Mouse (Mus musculus) kidney, embryonic 16.5 days (tissue): ENCODE measurements at regions not wholly inside any gene's neighbourhood (a gene's known extent, or its start where the extent isn't known, plus 50 kb on each side); places are given as distances from the start of the nearest gene placed in this dataset.

Experiments used
- ATAC-seq: fragments of 200-750 bp; cut with Nextera tagmentation; 2 replicates; pipeline ENCODE4 v1.8.0; 2017; ENCODE audit warnings: moderate TSS enrichment; ENCODE audit not compliant: low FRiP score, low TSS enrichment
- H3K27ac ChIP-seq: fragments of 300-500 bp; sonication (generic); 2 replicates; pipeline ENCODE4 v1.5.1; 2014; ENCODE audit warnings: low read length
- H3K27me3 ChIP-seq: fragments of 300-500 bp; sonication (generic); 2 replicates; pipeline ENCODE4 v1.6.1; 2014; ENCODE audit warnings: low read length, control low read depth, mixed read lengths; ENCODE audit not compliant: insufficient read depth
- H3K36me3 ChIP-seq: fragments of 300-500 bp; sonication (generic); 2 replicates; pipeline ENCODE4 v1.6.1; 2014; ENCODE audit warnings: low read length, control low read depth, mixed read lengths; ENCODE audit not compliant: insufficient read depth
- H3K4me1 ChIP-seq: fragments of 300-500 bp; sonication (generic); 2 replicates; pipeline ENCODE4 v1.6.1; 2014; ENCODE audit warnings: low read length, control low read depth, mixed read lengths; ENCODE audit not compliant: insufficient read depth
- H3K4me2 ChIP-seq: fragments of 300-500 bp; sonication (generic); replicated peaks from 2 replicates; pipeline ENCODE4 v1.6.1; 2014; ENCODE audit warnings: low read depth, low read length
- H3K4me3 ChIP-seq: fragments of 300-500 bp; sonication (generic); 2 replicates; pipeline ENCODE4 v1.5.1; 2014; ENCODE audit warnings: mild to moderate bottlenecking, low read length
- H3K9ac ChIP-seq: fragments of 300-500 bp; sonication (generic); replicated peaks from 2 replicates; pipeline ENCODE4 v1.6.1; 2014; ENCODE audit warnings: low read length
- H3K9me3 ChIP-seq: fragments of 300-500 bp; sonication (generic); 2 replicates; pipeline ENCODE4 v1.6.1; 2016; ENCODE audit warnings: low read length, control low read depth
- WGBS: fragments of 180-500 bp; shearing (Covaris S2); extraction: QIAGEN DNeasy Blood & Tissue Kit; methylation state at CpG from one replicate; pipeline ENCODE4 v1.1.7; 2014; 5-methylcytosine and 5-hydroxymethylcytosine counted together

GRCm38 (mm10) chr16:39727586-39727985, 256.6 kb upstream of the Lsamp start:
- WGBS: 82% methylated on average over 4 of the region's 4 CpGs

GRCm38 (mm10) chr16:39746041-39746736, 238.0 kb upstream of the Lsamp start:
- Histone ChIP-seq H3K9me3 (no peaks in the 10 kb centered on the region), H3K4me2 (no peak overlapping the region), H3K27ac (no peak overlapping the region), H3K36me3 (no peaks in the 10 kb centered on the region), H3K4me3 (no peak overlapping the region), H3K4me1 (no peaks in the 10 kb centered on the region), H3K9ac (no peak overlapping the region), H3K27me3 (0 out of 2 replicates have a peak, but pooled peaks cover 3% of the 10 kb centered on the region)
- peak; percentile 78 for ATAC-seq
- 45% methylated on average over 5 of the region's 5 CpGs for WGBS

More at GRCm38 (mm10) chr16:39727586-39727985, 256.6 kb upstream of the Lsamp start:
- Histone ChIP-seq H3K4me2 (no peak overlapping the region), H3K9ac (no peak overlapping the region), H3K4me3 (no peak overlapping the region), H3K9me3 (no peaks in the 10 kb centered on the region), H3K4me1 (no peaks in the 10 kb centered on the region), H3K36me3 (no peaks in the 10 kb centered on the region), H3K27me3 (no peaks in the 10 kb centered on the region), H3K27ac (no peak overlapping the region)
- no peak for ATAC-seq

GRCm38 (mm10) chr16:39751748-39752147, 232.4 kb upstream of the Lsamp start:
- Histone ChIP-seq H3K9ac (no peak overlapping the region), H3K4me3 (no peak overlapping the region), H3K27me3 (0 out of 2 replicates have a peak, but pooled peaks cover 3% of the 10 kb centered on the region), H3K27ac (no peak overlapping the region), H3K9me3 (no peaks in the 10 kb centered on the region), H3K4me2 (no peak overlapping the region), H3K4me1 (no peaks in the 10 kb centered on the region), H3K36me3 (no peaks in the 10 kb centered on the region)
- WGBS: 90% methylated on average over 2 of the region's 2 CpGs
- no peak for ATAC-seq

- Histone ChIP-seq H3K27ac (no peak overlapping the region), H3K9ac (no peak overlapping the region), H3K27me3 (no peaks in the 10 kb centered on the region), H3K4me1 (no peaks in the 10 kb centered on the region), H3K4me3 (no peak overlapping the region), H3K36me3 (no peaks in the 10 kb centered on the region), H3K9me3 (no peaks in the 10 kb centered on the region), H3K4me2 (no peak overlapping the region)
- no peak for ATAC-seq
- WGBS: 66% methylated on average over 3 of the region's 3 CpGs
Observed at GRCm38 (mm10) chr16:39801063-39801462, 183.1 kb upstream of the Lsamp start.

GRCm38 (mm10) chr16:39820131-39820530, 164.0 kb upstream of the Lsamp start:
- no peak overlapping the region for H3K4me3 ChIP-seq
- H3K4me2 ChIP-seq: no peak overlapping the region
- H3K27ac ChIP-seq: no peak overlapping the region
- no peaks in the 10 kb centered on the region for H3K9me3 ChIP-seq
- H3K4me1 ChIP-seq: no peaks in the 10 kb centered on the region
- no peaks in the 10 kb centered on the region for H3K27me3 ChIP-seq
- H3K9ac ChIP-seq: no peak overlapping the region
- no peaks in the 10 kb centered on the region for H3K36me3 ChIP-seq
- no peak for ATAC-seq

GRCm38 (mm10) chr16:39834241-39834640, 149.9 kb upstream of the Lsamp start:
- H3K27me3 ChIP-seq: no peaks in the 10 kb centered on the region

GRCm38 (mm10) chr16:39881525-39881924, 102.6 kb upstream of the Lsamp start:
- WGBS: 79% methylated on average over 5 of the region's 5 CpGs
- no peaks in the 10 kb centered on the region for H3K9me3 ChIP-seq
- H3K36me3 ChIP-seq: no peaks in the 10 kb centered on the region
- no peak overlapping the region for H3K27ac ChIP-seq
- no peak overlapping the region for H3K4me3 ChIP-seq
- H3K9ac ChIP-seq: no peak overlapping the region
- H3K4me2 ChIP-seq: no peak overlapping the region
- no peaks in the 10 kb centered on the region for H3K4me1 ChIP-seq
- no peaks in the 10 kb centered on the region for H3K27me3 ChIP-seq
- no peak for ATAC-seq

More at GRCm38 (mm10) chr16:39834241-39834640, 149.9 kb upstream of the Lsamp start:
- Histone ChIP-seq H3K4me2 (no peak overlapping the region), H3K9ac (no peak overlapping the region), H3K9me3 (no peaks in the 10 kb centered on the region), H3K36me3 (no peaks in the 10 kb centered on the region), H3K4me1 (no peaks in the 10 kb centered on the region), H3K27ac (no peak overlapping the region), H3K4me3 (no peak overlapping the region)
- WGBS: 47% methylated on average over 3 of the region's 3 CpGs
- no peak for ATAC-seq

GRCm38 (mm10) chr16:39887944-39888343, 96.2 kb upstream of the Lsamp start:
- H3K4me3 ChIP-seq: no peak overlapping the region
- ATAC-seq: no peak
- no peak overlapping the region for H3K27ac ChIP-seq
- WGBS: 70% methylated on average over 1 of the region's 1 CpGs
- H3K9me3 ChIP-seq: no peaks in the 10 kb centered on the region
- H3K27me3 ChIP-seq: no peaks in the 10 kb centered on the region
- no peaks in the 10 kb centered on the region for H3K36me3 ChIP-seq
- no peak overlapping the region for H3K4me2 ChIP-seq
- H3K9ac ChIP-seq: no peak overlapping the region
- H3K4me1 ChIP-seq: no peaks in the 10 kb centered on the region
